Mouse (Mus musculus): ENCODE results near the gene Lhx4. TPM values are rescaled to one million over a fixed set of nuclear protein-coding genes. Genes with fewer than 3 reads are reported as not detected.

Lhx4 gene
- total and polyA plus RNA-seq, 3 experiments, result not detected

DNA sequence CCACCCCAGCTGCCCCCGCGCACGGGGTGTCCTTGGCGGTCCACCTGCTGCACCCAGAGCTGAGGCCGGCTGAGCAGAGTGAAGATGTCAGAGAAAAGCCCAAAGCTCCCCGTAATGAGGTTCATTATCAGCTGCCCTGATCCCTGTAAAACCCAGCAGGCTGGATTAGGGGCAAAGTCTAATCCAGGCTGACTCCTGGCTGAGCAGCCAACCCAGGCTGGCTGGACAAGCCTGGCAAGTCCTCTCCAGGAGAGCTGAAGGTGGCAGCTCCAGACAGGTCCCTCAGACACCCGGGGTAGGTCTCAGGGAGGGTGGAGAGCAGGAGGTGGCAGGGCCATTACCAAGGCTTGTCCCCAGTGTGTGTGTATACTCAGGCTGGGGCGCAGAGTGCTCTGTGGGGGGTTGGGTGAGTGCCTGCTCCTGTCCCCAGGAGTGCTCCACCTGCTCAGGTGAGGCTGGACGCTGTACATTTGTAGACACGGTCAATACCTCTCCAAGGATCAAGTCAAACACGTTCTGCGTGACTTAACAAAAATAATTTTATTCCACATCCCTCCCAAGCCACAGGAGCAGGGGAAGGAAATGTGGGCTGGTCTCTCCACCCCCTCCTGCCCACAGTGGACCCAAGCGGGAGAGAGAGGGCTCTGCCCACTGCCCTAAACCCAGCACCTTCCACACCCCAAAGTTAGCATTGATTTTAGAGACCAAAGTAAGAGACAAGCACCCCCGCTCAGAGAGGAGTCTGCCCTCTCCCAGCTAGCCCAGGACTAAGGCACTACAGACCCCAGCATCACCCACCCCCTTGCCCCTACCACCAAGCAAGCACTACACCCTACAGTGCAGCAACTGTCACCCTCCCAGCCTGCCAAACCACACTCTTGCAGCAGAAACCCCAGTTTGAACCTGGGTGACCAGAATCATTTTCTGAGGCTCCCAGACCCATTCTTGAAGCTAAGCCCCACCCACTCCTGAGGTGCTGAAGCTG, 26.4 kb upstream of the Lhx4 start (continued):
- TF ChIP-seq CHD1 (IDR thresholded peaks at IDR 0.05; ENCODE audit: low read depth, low read length), result no peak
- no peak for TF ChIP-seq POLR2AphosphoS5 (IDR thresholded peaks at IDR 0.05; ENCODE audit: borderline replicate concordance, low read depth, low read length)
- no peak for TF ChIP-seq TCF12 (IDR thresholded peaks at IDR 0.05; ENCODE audit: low read depth, low read length)

DNA sequence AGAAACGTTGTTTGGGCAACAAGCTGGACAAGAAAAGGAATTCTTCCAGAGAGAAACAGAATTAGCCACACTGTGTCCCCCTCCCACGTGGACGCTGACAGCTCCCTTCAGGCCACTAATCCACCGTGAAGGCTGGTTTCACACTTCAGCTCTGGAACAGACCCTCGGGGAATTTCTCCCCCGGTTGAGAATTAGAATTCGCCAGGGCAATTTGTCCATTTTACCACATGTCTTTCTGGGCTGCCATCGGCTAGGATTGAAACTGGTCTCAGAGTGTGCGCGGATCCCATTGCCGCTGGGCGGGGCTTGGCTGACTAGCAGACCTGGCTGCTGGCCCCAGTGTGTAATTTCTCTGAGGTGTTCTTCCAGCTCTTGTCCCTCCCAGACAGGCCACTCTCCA, 7.7 kb upstream of the Lhx4 start:
- no peaks in the 10 kb centered on the region for H3K27me3 ChIP-seq (ENCODE audit: control insufficient read depth in 1 of 2, insufficient read depth in 2 of 2, low read length in 2 of 2)
- H3K9ac ChIP-seq (ENCODE audit: control insufficient read depth, low read depth, low read length, poor library complexity, severe bottlenecking), result no peak overlapping the region
- H3K4me1 ChIP-seq (ENCODE audit: control insufficient read depth in 1 of 2, insufficient read depth in 2 of 2, low read length in 2 of 2), result no peaks in the 10 kb centered on the region
- no peak for TF ChIP-seq SIN3A (IDR thresholded peaks at IDR 0.05; ENCODE audit: low read length)
- no peak for TF ChIP-seq RCOR1 (IDR thresholded peaks at IDR 0.05; ENCODE audit: low read depth, low read length)
- no peak for TF ChIP-seq BHLHE40 (IDR thresholded peaks at IDR 0.05; ENCODE audit: borderline replicate concordance, low read depth, low read length)
- no peak for TF ChIP-seq SMC3 (IDR thresholded peaks at IDR 0.05; ENCODE audit: low read depth, low read length)
- TF ChIP-seq CTCF (IDR thresholded peaks at IDR 0.05 in 2 of 3, conservative IDR thresholded peaks at IDR 0.05 in 1 of 3; ENCODE audit: control insufficient read depth in 1 of 3, insufficient read depth in 1 of 3, low read depth in 2 of 3, low read length in 3 of 3, poor library complexity in 1 of 3, severe bottlenecking in 1 of 3), result no peak
- no peak for TF ChIP-seq MAFK (IDR thresholded peaks at IDR 0.05; ENCODE audit: borderline replicate concordance, low read depth, low read length)
- TF ChIP-seq EP300 (IDR thresholded peaks at IDR 0.05; ENCODE audit: low read depth in 1 of 2, low read length in 2 of 2), result no peak
- no peak for TF ChIP-seq MAX (IDR thresholded peaks at IDR 0.05; ENCODE audit: low read length)
- no peak for TF ChIP-seq MAZ (IDR thresholded peaks at IDR 0.05; ENCODE audit: low read depth, low read length)
- TF ChIP-seq TCF12 (IDR thresholded peaks at IDR 0.05; ENCODE audit: low read depth, low read length), result no peak
- TF ChIP-seq MYC (IDR thresholded peaks at IDR 0.05; ENCODE audit: low read depth, low read length), result no peak
- TF ChIP-seq MYB (IDR thresholded peaks at IDR 0.05; ENCODE audit: low read depth, low read length), result no peak
- no peak for TF ChIP-seq CHD1 (IDR thresholded peaks at IDR 0.05; ENCODE audit: low read depth, low read length)
- no peak for TF ChIP-seq POLR2AphosphoS2 (IDR thresholded peaks at IDR 0.05; ENCODE audit: low read length)
- no peak for TF ChIP-seq ZKSCAN1 (IDR thresholded peaks at IDR 0.05; ENCODE audit: low read depth, low read length)
- no peak for TF ChIP-seq GABPA (IDR thresholded peaks at IDR 0.05; ENCODE audit: low read depth, low read length)
- no peak for TF ChIP-seq NELFE (IDR thresholded peaks at IDR 0.05; ENCODE audit: low read depth, low read length)
- TF ChIP-seq RAD21 (IDR thresholded peaks at IDR 0.05; ENCODE audit: low read depth, low read length), result no peak
- no peak for TF ChIP-seq USF2 (IDR thresholded peaks at IDR 0.05; ENCODE audit: borderline replicate concordance in 1 of 2, insufficient read depth in 1 of 2, low read depth in 1 of 2, low read length in 2 of 2)
- no peak for TF ChIP-seq TAL1 (IDR thresholded peaks at IDR 0.05; ENCODE audit: low read length)
- DNase-seq (ENCODE audit: low read depth, low spot score), result no peak
- H3K27ac ChIP-seq (ENCODE audit: control insufficient read depth, low read depth, low read length), result no peak overlapping the region
- H3K4me3 ChIP-seq (ENCODE audit: control insufficient read depth in 1 of 2, insufficient read depth in 1 of 2, low read depth in 2 of 2, low read length in 2 of 2), result no peak overlapping the region
- H3K9me3 ChIP-seq (replicated peaks; ENCODE audit: insufficient read depth, low read length), result no peaks in the 10 kb centered on the region
- no peaks in the 10 kb centered on the region for H3K36me3 ChIP-seq (ENCODE audit: control insufficient read depth in 1 of 2, insufficient read depth in 2 of 2, low read length in 2 of 2)
- no peaks in the 10 kb centered on the region for H3K79me2 ChIP-seq (ENCODE audit: control insufficient read depth, insufficient read depth, low read length, poor library complexity)

Data from MEL (cell line).